Mouse (Mus musculus) kidney, adult 2 months (tissue): ENCODE results near the gene Olfr1126. TPM values are rescaled to one million over a fixed set of nuclear protein-coding genes. Genes with fewer than 3 reads are reported as not detected.
"Not testable (repeated sequence)": the region's sequence is repeated elsewhere in the genome, so short reads cannot be mapped to it uniquely, and the experiment has no call there.

Experiments used
- DNase-seq: peaks from one replicate; pipeline ENCODE4 v3.0.0; 2021
- H3K27ac ChIP-seq: fragments of 200-500 bp; 2 replicates; pipeline ENCODE4 v1.5.1; 2012; ENCODE audit warnings: low read depth, low read length, control low read depth, inconsistent platforms; ENCODE audit not compliant: insufficient read depth
- H3K27me3 ChIP-seq: fragments of 200-500 bp; replicated peaks from 2 replicates; pipeline ENCODE4 v1.6.1; 2012; ENCODE audit warnings: mild to moderate bottlenecking, moderate library complexity, low read length, inconsistent platforms; ENCODE audit not compliant: control insufficient read depth, insufficient read depth
- H3K36me3 ChIP-seq: fragments of 200-500 bp; 2 replicates; pipeline ENCODE4 v1.6.1; 2012; ENCODE audit warnings: mild to moderate bottlenecking, moderate library complexity, low read length, inconsistent platforms; ENCODE audit not compliant: control insufficient read depth, insufficient read depth
- H3K4me1 ChIP-seq: fragments of 200-500 bp; 2 replicates; pipeline ENCODE4 v1.6.1; 2011; ENCODE audit warnings: low read length; ENCODE audit not compliant: control insufficient read depth, insufficient read depth
- H3K4me3 ChIP-seq: fragments of 200-500 bp; 2 replicates; pipeline ENCODE4 v1.5.1; 2011; ENCODE audit warnings: mild to moderate bottlenecking, low read depth, low read length, control low read depth; ENCODE audit not compliant: insufficient read depth
- CTCF ChIP-seq: fragments of 200-500 bp; conservative IDR thresholded peaks from 2 replicates; pipeline ENCODE4 v1.5.1; 2011; ENCODE audit warnings: low read depth, mild to moderate bottlenecking, control low read depth, low read length, moderate library complexity, mixed read lengths; ENCODE audit not compliant: insufficient read depth, insufficient read length
- POLR2A ChIP-seq: fragments of 200-500 bp; IDR thresholded peaks from one replicate; pipeline ENCODE4 v1.6.1; 2011; ENCODE audit warnings: low read depth, low read length, control low read depth
- WGBS: fragments of 180-500 bp; shearing (Covaris S2); methylation state at CpG from one replicate; pipeline ENCODE4 v1.1.7; 2018; 5-methylcytosine and 5-hydroxymethylcytosine counted together
- polyA plus RNA-seq: library from polyadenylated mRNA; depleted of rRNA; stranded (reverse); fragments of >200 nt; gene quantifications from 2 replicates; pipeline ENCODE4 v1.2.3, GENCODE M21; 2012; rRNA removed

Olfr1126 gene
- polyA plus RNA-seq, 1 experiment = not detected

GRCm38 (mm10) chr2:87482276-87482675 is 28.5 kb downstream of the Olfr1126 start:
- H3K27ac ChIP-seq = no peak overlapping the region
- no peaks in the 10 kb centered on the region for H3K4me1 ChIP-seq
- WGBS = 78% methylated on average over 2 of the region's 2 CpGs
- H3K4me3 ChIP-seq = no peak overlapping the region
- no peaks in the 10 kb centered on the region for H3K36me3 ChIP-seq
- DNase-seq = no peak
- H3K27me3 ChIP-seq = no peaks in the 10 kb centered on the region
- TF ChIP-seq POLR2A (no peak), CTCF (no peak)

GRCm38 (mm10) chr2:87496993-87497392 is 43.2 kb downstream of the Olfr1126 start, which contains the start of gene Pramel7:
Pramel7 (minus strand) TSS chr2:87497093.
- not testable (repeated sequence) for DNase-seq, H3K4me1 ChIP-seq, H3K27me3 ChIP-seq, H3K36me3 ChIP-seq, H3K4me3 ChIP-seq, H3K27ac ChIP-seq
- WGBS = 85% methylated on average over 4 of the region's 5 CpGs

- TF ChIP-seq POLR2A = no peak
- no peak for TF ChIP-seq CTCF
- H3K27ac ChIP-seq = no peak within 1 kb of the TSS
- H3K36me3 ChIP-seq = no peaks in the 10 kb centered on the region
- no peaks in the 10 kb centered on the region for H3K4me1 ChIP-seq
- H3K27me3 ChIP-seq = no peaks in the 10 kb centered on the region
- 84% methylated on average over 6 of the region's 6 CpGs for WGBS
- DNase-seq = no peak
- H3K4me3 ChIP-seq = no peak within 1 kb of the TSS
Measured at GRCm38 (mm10) chr2:87506265-87506664, 52.5 kb downstream of the Olfr1126 start, which contains the start of gene Pramel6. Pramel6 (plus strand) TSS chr2:87506565.

Other genes with a start within 250 kb of the Olfr1126 start
- not detected in 2 replicates for gene Olfr1113, start 245.0 kb upstream of the Olfr1126 start, polyA plus RNA-seq
- not detected in 2 replicates for gene Olfr1115, start 205.9 kb upstream of the Olfr1126 start, polyA plus RNA-seq
- not detected in 2 replicates for gene Olfr1116, start 186.4 kb upstream of the Olfr1126 start, polyA plus RNA-seq
- not detected in 2 replicates for gene Olfr1118, start 146.4 kb upstream of the Olfr1126 start, polyA plus RNA-seq
- gene Olfr1120, start 99.1 kb upstream of the Olfr1126 start, polyA plus RNA-seq = not detected in 2 replicates
- not detected in 2 replicates for gene Olfr1121, start 84.1 kb upstream of the Olfr1126 start, polyA plus RNA-seq
- not detected in 2 replicates for gene Olfr1122, start 68.1 kb upstream of the Olfr1126 start, polyA plus RNA-seq
- not detected in 2 replicates for gene Olfr1123, start 37.3 kb upstream of the Olfr1126 start, polyA plus RNA-seq
- not detected in 2 replicates for gene Olfr1124, start 23.7 kb upstream of the Olfr1126 start, polyA plus RNA-seq
- gene Pramel7, start 43.1 kb downstream of the Olfr1126 start, polyA plus RNA-seq = not detected in 2 replicates
- not detected in 2 replicates for gene Pramel6, start 52.6 kb downstream of the Olfr1126 start, polyA plus RNA-seq
- gene Olfr153, start 77.8 kb downstream of the Olfr1126 start, polyA plus RNA-seq = not detected in 2 replicates
- gene Olfr1128, start 91.6 kb downstream of the Olfr1126 start, polyA plus RNA-seq = not detected in 2 replicates
- gene Olfr1129, start 119.9 kb downstream of the Olfr1126 start, polyA plus RNA-seq = not detected in 2 replicates
- gene Olfr1130, start 152.2 kb downstream of the Olfr1126 start, polyA plus RNA-seq = not detected in 2 replicates
- gene Olfr1131, start 173.1 kb downstream of the Olfr1126 start, polyA plus RNA-seq = not detected in 2 replicates
- gene Olfr1132, start 183.6 kb downstream of the Olfr1126 start, polyA plus RNA-seq = not detected in 2 replicates
- not detected in 2 replicates for gene Olfr1133, start 193.4 kb downstream of the Olfr1126 start, polyA plus RNA-seq
- gene Olfr1134, start 204.5 kb downstream of the Olfr1126 start, polyA plus RNA-seq = not detected in 2 replicates
- not detected in 2 replicates for gene Olfr1135, start 219.7 kb downstream of the Olfr1126 start, polyA plus RNA-seq
- gene Olfr1136, start 240.0 kb downstream of the Olfr1126 start, polyA plus RNA-seq = not detected in 2 replicates